Mouse (Mus musculus) heart, adult 2 months (tissue): ENCODE measurements at regions not wholly inside any gene's neighbourhood (a gene's known extent, or its start where the extent isn't known, plus 50 kb on each side); places are given as distances from the start of the nearest gene placed in this dataset.

Experiments used
- DNase-seq, 2 experiments: peaks; one replicate each; pipeline ENCODE4 v3.0.0; 2021
- H3K27ac ChIP-seq: fragments of 200-600 bp; 2 replicates; pipeline ENCODE4 v1.8.1; 2022
- H3K27me3 ChIP-seq: fragments of 200-500 bp; 2 replicates; pipeline ENCODE4 v1.6.1; 2012; ENCODE audit warnings: mild to moderate bottlenecking, low read length, inconsistent platforms, mixed read lengths; ENCODE audit not compliant: control insufficient read depth, insufficient read depth
- H3K36me3 ChIP-seq: fragments of 200-500 bp; 2 replicates; pipeline ENCODE4 v1.6.1; 2012; ENCODE audit warnings: low read length, inconsistent platforms; ENCODE audit not compliant: control insufficient read depth, insufficient read depth
- H3K4me1 ChIP-seq: fragments of 200-500 bp; 2 replicates; pipeline ENCODE4 v1.6.1; 2011; ENCODE audit warnings: low read length; ENCODE audit not compliant: control insufficient read depth, insufficient read depth
- H3K4me3 ChIP-seq: fragments of 200-600 bp; 2 replicates; pipeline ENCODE4 v1.8.1; 2022
- H3K79me2 ChIP-seq: fragments of 200-500 bp; replicated peaks from 2 replicates; pipeline ENCODE4 v1.6.1; 2012; ENCODE audit warnings: mild to moderate bottlenecking, inconsistent platforms, low read length, moderate library complexity, mixed read lengths; ENCODE audit not compliant: control insufficient read depth, insufficient read depth
- H3K9ac ChIP-seq: fragments of 200-500 bp; 2 replicates; pipeline ENCODE4 v1.6.1; 2012; ENCODE audit warnings: low read depth, mild to moderate bottlenecking, control low read depth, inconsistent platforms, low read length, mixed read lengths
- CTCF ChIP-seq: fragments of 200-600 bp; IDR thresholded peaks from 2 replicates; pipeline ENCODE4 v1.8.1; 2022; ENCODE audit warnings: antibody characterized with exemption, mild to moderate bottlenecking, moderate library complexity
- EP300 ChIP-seq: fragments of 200-500 bp; IDR thresholded peaks from 2 replicates; pipeline ENCODE4 v1.6.1; 2011; ENCODE audit warnings: low read depth, low read length, control low read depth; ENCODE audit not compliant: insufficient read depth
- POLR2A ChIP-seq: fragments of 200-500 bp; IDR thresholded peaks from 2 replicates; pipeline ENCODE4 v1.6.1; 2011; ENCODE audit warnings: mild to moderate bottlenecking, low read depth, low read length, control low read depth; ENCODE audit not compliant: insufficient read depth
- WGBS: fragments of 180-500 bp; shearing (Covaris S2); methylation state at CpG from one replicate; pipeline ENCODE4 v1.1.7; 2018; 5-methylcytosine and 5-hydroxymethylcytosine counted together
- intact Hi-C: fragments of 180-260 bp; cut with DNase I; formaldehyde crosslinking; loops from one replicate; pipeline ENCODE4 v1.15.1; 2025

DNA sequence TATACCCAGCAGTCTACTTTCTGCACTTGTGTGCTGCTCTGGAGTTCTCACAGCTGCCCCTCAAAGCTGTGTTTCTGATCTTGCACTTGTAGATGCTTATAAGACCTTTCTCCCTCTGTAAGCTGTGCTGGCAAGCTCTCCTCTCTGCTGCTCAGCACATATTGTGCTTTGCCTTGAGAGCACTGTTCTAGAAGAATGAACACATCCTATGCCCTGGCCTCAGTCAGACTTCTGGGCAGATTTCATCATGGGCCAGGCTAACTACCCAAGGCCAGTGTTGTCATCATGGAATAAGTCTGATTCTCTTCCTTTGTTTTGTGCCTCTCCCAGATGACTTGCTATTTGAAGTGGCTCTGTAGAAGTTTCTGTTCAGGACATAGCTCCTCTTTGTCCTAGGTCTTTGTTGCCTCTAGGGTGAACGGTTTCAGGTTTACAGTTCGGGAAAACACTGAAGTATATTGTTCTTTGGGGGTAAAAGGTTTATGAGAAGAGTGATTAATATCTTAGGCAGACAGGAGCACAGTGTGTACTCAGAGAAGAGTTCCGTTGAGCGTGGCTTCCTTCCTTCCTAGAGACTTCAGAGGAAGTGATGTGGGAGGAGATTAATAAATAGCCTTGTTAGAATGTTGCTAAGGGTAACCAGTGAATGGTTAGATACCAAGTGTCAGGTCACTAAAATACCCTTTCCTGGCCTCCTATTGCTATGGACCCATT, 70.8 kb downstream of the Pcdh18 start:
- Histone ChIP-seq H3K4me3 (no peak overlapping the region), H3K79me2 (no peaks in the 10 kb centered on the region), H3K27me3 (no peaks in the 10 kb centered on the region), H3K4me1 (no peaks in the 10 kb centered on the region), H3K27ac (no peak overlapping the region), H3K36me3 (no peaks in the 10 kb centered on the region), H3K9ac (no peak overlapping the region)
- TF ChIP-seq EP300: no peak
- no peak for TF ChIP-seq CTCF
- no peak for TF ChIP-seq POLR2A
- 38% methylated on average over 4 of the region's 4 CpGs for WGBS
- DNase-seq: no peak
- intact Hi-C loops: no loop called here

DNA sequence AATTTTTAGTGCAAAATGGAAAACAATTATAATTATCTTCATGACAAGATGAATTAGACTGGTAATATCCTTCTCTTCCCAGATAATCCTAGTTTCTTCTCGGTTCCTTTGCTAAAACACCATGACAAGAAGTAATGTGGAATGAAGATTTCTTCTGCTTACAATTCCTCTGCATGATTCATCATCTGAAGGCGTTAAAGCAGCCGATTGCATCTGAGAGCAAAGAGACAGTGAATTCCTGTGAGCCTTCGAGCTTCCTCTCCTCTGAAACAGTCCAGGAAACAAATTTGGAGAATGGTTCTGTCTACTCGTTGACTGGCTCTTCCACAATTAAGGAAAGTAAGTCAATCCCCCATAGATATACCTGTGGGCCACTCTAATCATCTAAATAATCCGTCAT, 82.2 kb downstream of the Pcdh18 start:
- DNase-seq: no peak
- H3K36me3 ChIP-seq: no peaks in the 10 kb centered on the region
- 74% methylated on average over 6 of the region's 6 CpGs for WGBS

DNA sequence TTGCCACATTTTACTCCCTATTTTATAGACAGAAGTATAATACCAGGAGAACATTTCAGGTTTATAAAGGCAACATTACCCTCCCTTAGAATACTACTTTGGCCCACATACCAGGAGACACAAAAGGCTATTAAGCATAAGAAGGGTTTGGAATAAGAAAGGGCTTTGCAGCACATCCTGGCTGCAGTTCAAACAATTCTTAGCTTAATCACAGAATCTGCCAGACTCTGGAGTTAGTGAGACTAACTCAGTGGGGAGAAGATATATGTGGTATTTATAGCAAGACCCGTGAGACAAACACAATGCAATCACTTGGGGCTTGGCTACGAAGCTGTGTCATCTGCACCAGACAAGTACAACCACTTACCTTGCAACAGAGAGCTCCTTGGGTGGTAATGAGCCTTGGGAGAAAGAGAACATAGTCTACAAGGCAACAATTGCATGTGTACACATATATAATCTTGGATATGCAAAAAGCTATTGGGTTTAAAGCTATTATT, 84.4 kb downstream of the Pcdh18 start:
- H3K4me1 ChIP-seq: no peaks in the 10 kb centered on the region
- 7% methylated on average over 2 of the region's 2 CpGs for WGBS
- DNase-seq: no peak
- H3K36me3 ChIP-seq: no peaks in the 10 kb centered on the region
- no peaks in the 10 kb centered on the region for H3K79me2 ChIP-seq
- H3K9ac ChIP-seq: no peak overlapping the region
- no peak overlapping the region for H3K27ac ChIP-seq
- TF ChIP-seq CTCF: no peak
- TF ChIP-seq EP300: no peak
- no peak for TF ChIP-seq POLR2A
- intact Hi-C loops: no loop called here
- H3K4me3 ChIP-seq: no peak overlapping the region
- no peaks in the 10 kb centered on the region for H3K27me3 ChIP-seq

More for the DNA sequence above, 82.2 kb downstream of the Pcdh18 start:
- Histone ChIP-seq H3K27me3 (no peaks in the 10 kb centered on the region), H3K27ac (no peak overlapping the region), H3K4me3 (no peak overlapping the region), H3K9ac (no peak overlapping the region), H3K79me2 (no peaks in the 10 kb centered on the region), H3K4me1 (no peaks in the 10 kb centered on the region)
- intact Hi-C loops: no loop called here
- TF ChIP-seq EP300 (no peak), CTCF (no peak), POLR2A (no peak)

DNA sequence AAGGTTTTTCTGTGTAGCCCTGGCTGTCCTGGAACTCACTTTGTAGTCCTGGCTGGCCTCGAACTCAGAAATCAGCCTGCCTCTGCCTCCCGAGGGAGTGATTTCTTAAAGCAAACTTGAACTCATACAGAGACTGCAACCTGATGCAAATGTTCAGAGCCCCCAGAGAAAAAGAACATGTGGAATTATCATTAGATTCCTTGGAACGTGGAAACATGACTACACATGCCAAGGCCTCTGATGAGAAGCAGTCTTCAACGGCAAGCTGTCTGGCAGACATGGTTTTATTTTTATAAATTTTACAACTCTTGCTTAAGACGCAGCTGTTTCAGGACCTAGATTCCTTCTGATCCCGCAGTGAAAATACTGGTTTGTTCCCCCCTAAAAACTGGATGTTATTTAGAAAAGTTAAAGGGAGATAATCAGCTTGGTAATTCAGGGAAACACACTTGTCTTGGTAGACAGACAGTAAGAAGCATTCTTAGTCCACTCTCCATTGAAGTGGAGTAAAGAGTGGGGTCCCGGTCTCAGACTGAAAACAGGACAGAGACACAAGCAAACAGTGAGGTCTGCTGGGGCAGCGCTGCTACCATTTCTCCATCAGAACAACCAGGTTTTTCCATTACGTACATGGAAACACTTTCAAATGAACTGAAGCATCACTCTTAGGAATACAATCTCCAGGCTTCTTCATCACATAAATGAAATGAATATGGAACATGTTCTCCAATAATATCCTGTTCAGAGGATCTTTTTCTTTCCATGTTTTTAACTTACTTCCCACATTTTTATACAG, 89.4 kb downstream of the Pcdh18 start:
- no peaks in the 10 kb centered on the region for H3K27me3 ChIP-seq
- H3K4me1 ChIP-seq: no peaks in the 10 kb centered on the region
- H3K4me3 ChIP-seq: no peak overlapping the region
- H3K79me2 ChIP-seq: no peaks in the 10 kb centered on the region
- TF ChIP-seq EP300 (no peak), CTCF (no peak), POLR2A (no peak)
- WGBS: 70% methylated on average over 9 of the region's 9 CpGs
- intact Hi-C loops: loop anchor here (10.0 kb wide), 1 partner anchor 257 kb away; no protein-coding TSS in a partner anchor
- DNase-seq: peak; percentile 35 to 47
- H3K27ac ChIP-seq: peak overlapping the region; percentile 7; the same call in 1 of the 2 replicates
- H3K36me3 ChIP-seq: no peaks in the 10 kb centered on the region
- H3K9ac ChIP-seq: no peak overlapping the region

DNA sequence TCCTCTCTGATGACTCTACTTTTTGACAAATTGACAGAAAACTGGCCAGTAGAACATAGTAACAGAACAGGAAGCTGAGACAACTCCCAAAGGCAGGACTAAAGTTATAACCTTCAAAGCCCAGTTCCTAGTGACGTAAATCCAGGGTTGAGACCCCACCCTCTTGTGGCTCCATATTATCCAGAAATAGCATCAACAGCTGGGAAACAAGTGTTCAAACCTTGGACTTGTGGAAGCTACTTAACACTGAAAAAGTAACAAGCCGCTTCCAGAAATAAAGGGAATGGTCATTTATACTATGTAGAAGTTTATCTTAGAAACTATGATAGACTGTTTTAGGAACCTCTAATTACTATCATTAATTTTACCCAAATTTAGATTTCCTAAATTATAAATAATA, 90.6 kb downstream of the Pcdh18 start:
- Histone ChIP-seq H3K36me3 (no peaks in the 10 kb centered on the region), H3K9ac (no peak overlapping the region), H3K27ac (no peak overlapping the region), H3K79me2 (no peaks in the 10 kb centered on the region), H3K4me3 (no peak overlapping the region), H3K27me3 (no peaks in the 10 kb centered on the region), H3K4me1 (no peaks in the 10 kb centered on the region)
- intact Hi-C loops: loop anchor here (10.0 kb wide), 1 partner anchor 258 kb away; no protein-coding TSS in a partner anchor
- no peak for TF ChIP-seq EP300
- no peak for TF ChIP-seq POLR2A
- TF ChIP-seq CTCF: no peak
- DNase-seq: no peak
- 69% methylated on average over 2 of the region's 2 CpGs for WGBS

DNA sequence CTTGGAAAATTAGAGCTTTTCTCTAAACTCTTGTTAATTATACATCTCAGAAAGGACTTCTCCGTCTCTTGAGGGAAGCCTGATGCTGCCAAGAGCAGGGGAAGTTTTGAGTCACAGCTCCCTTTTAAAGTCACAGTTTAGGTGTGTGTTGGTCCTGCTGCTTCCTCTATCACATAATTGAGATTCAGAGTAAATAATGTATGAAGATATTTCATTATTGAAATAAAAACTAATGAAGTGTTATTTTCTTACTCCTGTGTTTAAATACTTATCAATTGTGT, 108.3 kb downstream of the Pcdh18 start:
- DNase-seq: no peak
- H3K27me3 ChIP-seq: no peaks in the 10 kb centered on the region
- intact Hi-C loops: no loop called here
- H3K4me3 ChIP-seq: no peak overlapping the region
- no peaks in the 10 kb centered on the region for H3K79me2 ChIP-seq
- no peaks in the 10 kb centered on the region for H3K36me3 ChIP-seq
- 39% methylated on average over 1 of the region's 1 CpGs for WGBS
- H3K4me1 ChIP-seq: no peaks in the 10 kb centered on the region; the same call in 1 of the 2 replicates
- H3K9ac ChIP-seq: no peak overlapping the region
- TF ChIP-seq CTCF (no peak), EP300 (no peak), POLR2A (no peak)
- no peak overlapping the region; the same call in 1 of the 2 replicates for H3K27ac ChIP-seq
